Mouse (Mus musculus): ENCODE data around the gene Arl8b.

- TF ChIP-seq CTCF (IDR thresholded peaks at IDR 0.05; ENCODE audit: control insufficient read depth, insufficient read depth, low read length) (no peak), POLR2A (IDR thresholded peaks at IDR 0.05; ENCODE audit: borderline replicate concordance, control insufficient read depth, low read depth, low read length) (no peak)
Measured at GRCm38 (mm10) chr6:108827336-108827920, 44.5 kb downstream of the Arl8b start.
